In genomic region chr14:27167177-27167576, GRCm38 (mm10) we compare ENCODE assay signal across 9 mouse cellular contexts. TPM values are rescaled to one million over a fixed set of nuclear protein-coding genes. Genes with fewer than 3 reads are reported as not detected.
A peak's percentile ranks its signal among the peaks of the same experiment; 100 is the strongest.
DNase-seq lines count a peak whose midpoint lies in the region; ATAC-seq lines count a peak whose summit lies in the region.
"Had no signal": no experiment of that assay in that cellular context is flagged by ENCODE, and none has a peak within 500 bp of the region (broad histone marks: within the 10 kb centered on the region; RNA-seq: fewer than 3 reads in every experiment).

No protein-coding gene starts in this region.

- ATAC-seq in forebrain, embryonic 11.5 days (replicated peaks; ENCODE audit: low FRiP score), result no peak
- ATAC-seq in forebrain, embryonic 13.5 days, result peak; percentile 73; the same call in 1 of the 2 replicates
- ATAC-seq in midbrain, embryonic 15.5 days (replicated peaks), result peak; percentile 72

- DNase-seq in forebrain, embryonic 10.5 days (ENCODE audit: extremely low spot score, low spot score), result no peak
- DNase-seq in forebrain, embryonic 11.5 days (ENCODE audit: low spot score), result no peak
- peak; percentile 17 to 44 for DNase-seq in left cerebral cortex, postnatal 14 days (ENCODE audit: low spot score in 2 of 2)
- DNase-seq in left cerebral cortex, postnatal 4 days, result no peak
- DNase-seq in embryo, embryonic 9.5 days (ENCODE audit: extremely low spot score), result no peak
- no peak for DNase-seq in cerebellum, adult 9-10 months
- DNase-seq: cerebellum, adult 9-11 months had no signal

- no peaks in the 10 kb centered on the region for H3K27me3 ChIP-seq in forebrain, embryonic 10.5 days (ENCODE audit: poor library complexity, severe bottlenecking)
- H3K27me3 ChIP-seq in forebrain, embryonic 11.5 days (ENCODE audit: control insufficient read depth, insufficient read depth, low read length), result no peaks in the 10 kb centered on the region
- H3K27me3 ChIP-seq in forebrain, embryonic 13.5 days, result no peaks in the 10 kb centered on the region
- no peaks in the 10 kb centered on the region for H3K27me3 ChIP-seq in midbrain, embryonic 15.5 days (replicated peaks)

- 0 out of 2 replicates have a peak overlapping the region, but pooled peaks have one; percentile 3 for H3K27ac ChIP-seq in forebrain, embryonic 10.5 days
- H3K27ac ChIP-seq in forebrain, embryonic 11.5 days (ENCODE audit: low read depth, low read length), result no peak overlapping the region
- peak overlapping the region; percentile 79 for H3K27ac ChIP-seq in forebrain, embryonic 13.5 days
- H3K27ac ChIP-seq in midbrain, embryonic 15.5 days, result peak overlapping the region; percentile 65

- no peak overlapping the region for H3K4me3 ChIP-seq in forebrain, embryonic 10.5 days
- no peak overlapping the region for H3K4me3 ChIP-seq in forebrain, embryonic 11.5 days (ENCODE audit: low read depth, low read length)
- no peak overlapping the region for H3K4me3 ChIP-seq in forebrain, embryonic 13.5 days
- no peak overlapping the region for H3K4me3 ChIP-seq in midbrain, embryonic 15.5 days

- H3K9ac ChIP-seq in forebrain, embryonic 11.5 days (ENCODE audit: low read length), result no peak overlapping the region
- H3K9ac ChIP-seq in forebrain, embryonic 13.5 days, result no peak overlapping the region
- no peak overlapping the region for H3K9ac ChIP-seq in midbrain, embryonic 15.5 days

- H3K36me3 ChIP-seq in forebrain, embryonic 10.5 days (replicated peaks), result no peaks in the 10 kb centered on the region
- no peaks in the 10 kb centered on the region for H3K36me3 ChIP-seq in forebrain, embryonic 11.5 days (ENCODE audit: control insufficient read depth, insufficient read depth, low read length)
- H3K36me3 ChIP-seq in forebrain, embryonic 13.5 days (ENCODE audit: poor library complexity, severe bottlenecking), result no peaks in the 10 kb centered on the region
- no peaks in the 10 kb centered on the region for H3K36me3 ChIP-seq in midbrain, embryonic 15.5 days (replicated peaks)

- intact Hi-C loops in left cerebral cortex, postnatal 14 days (cut with DNase I), result loop anchor here (5.0 kb wide), 1 partner anchor 50 kb away; no protein-coding TSS in a partner anchor
- intact Hi-C loops in left cerebral cortex, postnatal 4 days (cut with DNase I), result no loop called here

- no peaks in the 10 kb centered on the region for H3K9me3 ChIP-seq in forebrain, embryonic 10.5 days
- H3K9me3 ChIP-seq in forebrain, embryonic 11.5 days (ENCODE audit: control insufficient read depth, low read length), result no peaks in the 10 kb centered on the region
- H3K9me3 ChIP-seq in forebrain, embryonic 13.5 days (replicated peaks), result no peaks in the 10 kb centered on the region
- H3K9me3 ChIP-seq in midbrain, embryonic 15.5 days, result no peaks in the 10 kb centered on the region

- no peak overlapping the region for H3K4me2 ChIP-seq in forebrain, embryonic 11.5 days (ENCODE audit: low read depth, low read length, severe bottlenecking)
- H3K4me2 ChIP-seq in forebrain, embryonic 13.5 days, result no peak overlapping the region
- no peak overlapping the region for H3K4me2 ChIP-seq in midbrain, embryonic 15.5 days

- peaks cover 21% of the 10 kb centered on the region for H3K4me1 ChIP-seq in forebrain, embryonic 10.5 days
- H3K4me1 ChIP-seq in forebrain, embryonic 11.5 days (replicated peaks; ENCODE audit: control insufficient read depth, insufficient read depth, low read length), result no peaks in the 10 kb centered on the region
- H3K4me1 ChIP-seq in forebrain, embryonic 13.5 days, result peaks cover 10% of the 10 kb centered on the region
- H3K4me1 ChIP-seq in midbrain, embryonic 15.5 days, result no peaks in the 10 kb centered on the region

- 89% methylated on average over 4 of the region's 4 CpGs for WGBS in forebrain, embryonic 10.5 days
- WGBS in forebrain, embryonic 11.5 days, result 80% methylated on average over 4 of the region's 4 CpGs
- WGBS in forebrain, embryonic 13.5 days, result 59% methylated on average over 4 of the region's 4 CpGs
- 60% methylated on average over 4 of the region's 4 CpGs for WGBS in midbrain, embryonic 15.5 days

RNA-seq across cellular contexts. Expression of gene Arhgef3, which starts 52.5 kb away (rescaled TPM):
- polyA plus RNA-seq in forebrain, embryonic 10.5 days (2016; fragmentation: Nextera tagmentation; extraction: Ambion mirVana), result 1.6 and 2.4 TPM in 2 replicates
- 2.3 and 2.9 TPM in 2 replicates for polyA plus RNA-seq in forebrain, embryonic 11.5 days (2014; fragmentation: Nextera tagmentation; extraction: Ambion mirVana)
- total RNA-seq in left cerebral cortex, postnatal 14 days (2021), result 10 to 100 TPM; 50.4 to 50.5 TPM
- total RNA-seq in left cerebral cortex, postnatal 4 days (2021), result 10 to 100 TPM; 20.1 to 20.9 TPM
- polyA plus RNA-seq in forebrain, embryonic 13.5 days (2015; fragmentation: Nextera tagmentation; extraction: Ambion mirVana), result 1.5 and 1.6 TPM in 2 replicates
- 6.3 and 6.8 TPM in 2 replicates for polyA plus RNA-seq in midbrain, embryonic 15.5 days (2015; fragmentation: Nextera tagmentation; extraction: Ambion mirVana)

Comparison
In these comparisons a context has a peak if more than half of its experiments do, and no peak if none do; other contexts are left out.
1. DNase-seq: peak in left cerebral cortex, postnatal 14 days (2 of 2); none in forebrain, embryonic 10.5 days (single experiment), forebrain, embryonic 11.5 days (single experiment), left cerebral cortex, postnatal 4 days (single experiment), embryo, embryonic 9.5 days (single experiment) and cerebellum, adult 9-10 months (single experiment).